Mouse (Mus musculus): ENCODE measurements at regions not wholly inside any gene's neighbourhood (a gene's known extent, or its start where the extent isn't known, plus 50 kb on each side); places are given as distances from the start of the nearest gene placed in this dataset.

DNA sequence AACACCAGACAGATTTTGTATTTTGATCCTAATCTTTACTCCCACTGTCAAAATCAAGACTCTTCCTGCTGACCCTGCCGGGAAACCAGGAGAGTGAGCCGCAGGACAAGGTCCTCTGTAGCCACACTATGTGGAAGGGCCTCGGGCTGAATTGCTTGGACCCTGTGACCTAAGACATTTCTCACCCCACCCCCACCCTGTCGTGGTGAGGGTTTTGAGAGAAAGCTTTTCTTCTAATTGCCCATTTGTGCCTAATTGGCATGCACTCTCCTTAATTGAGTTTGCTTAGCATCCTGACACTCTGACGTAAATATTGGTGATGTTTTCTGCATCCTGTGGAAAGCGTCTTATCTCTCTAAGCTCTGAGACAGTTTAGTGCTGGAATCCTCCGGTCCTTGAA is 110.2 kb downstream of the Rpl14 start:
- peaks cover 14% of the 10 kb centered on the region for H3K4me1 ChIP-seq (ENCODE audit: control insufficient read depth, insufficient read depth, low read length)
- H3K27me3 ChIP-seq (replicated peaks; ENCODE audit: control insufficient read depth, insufficient read depth, low read length) = no peaks in the 10 kb centered on the region
- no peak overlapping the region for H3K27ac ChIP-seq (replicated peaks; ENCODE audit: low read depth, low read length)
- H3K9me3 ChIP-seq (ENCODE audit: control insufficient read depth, low read length) = no peaks in the 10 kb centered on the region
- WGBS = 28% methylated on average over 7 of the region's 7 CpGs
- no peak for DNase-seq (ENCODE audit: low spot score)
- no peak overlapping the region for H3K4me3 ChIP-seq (ENCODE audit: low read depth, low read length)
- no peak for ATAC-seq (ENCODE audit: low read depth)
- no peak overlapping the region for H3K4me2 ChIP-seq (ENCODE audit: low read depth, low read length)
- no peaks in the 10 kb centered on the region for H3K36me3 ChIP-seq (ENCODE audit: control insufficient read depth, insufficient read depth, low read length)
- H3K9ac ChIP-seq (ENCODE audit: low read depth, low read length) = no peak overlapping the region

- no peak for DNase-seq (ENCODE audit: low spot score)
- H3K4me1 ChIP-seq (ENCODE audit: control insufficient read depth, insufficient read depth, low read length) = peaks cover 17% of the 10 kb centered on the region
- no peaks in the 10 kb centered on the region for H3K9me3 ChIP-seq (ENCODE audit: control insufficient read depth, low read length)
- H3K27me3 ChIP-seq (replicated peaks; ENCODE audit: control insufficient read depth, insufficient read depth, low read length) = no peaks in the 10 kb centered on the region
- no peaks in the 10 kb centered on the region for H3K36me3 ChIP-seq (ENCODE audit: control insufficient read depth, insufficient read depth, low read length)
- H3K4me2 ChIP-seq (ENCODE audit: low read depth, low read length) = no peak overlapping the region
- no peak for ATAC-seq (ENCODE audit: low read depth)
- no peak overlapping the region for H3K9ac ChIP-seq (ENCODE audit: low read depth, low read length)
- H3K27ac ChIP-seq (replicated peaks; ENCODE audit: low read depth, low read length) = no peak overlapping the region
- 10% methylated on average over 6 of the region's 7 CpGs for WGBS
- H3K4me3 ChIP-seq (ENCODE audit: low read depth, low read length) = no peak overlapping the region
Measured at GRCm38 (mm10) chr9:120685961-120686360, 114.7 kb downstream of the Rpl14 start.

- H3K27me3 ChIP-seq (replicated peaks; ENCODE audit: control insufficient read depth, insufficient read depth, low read length) = no peaks in the 10 kb centered on the region
- H3K9ac ChIP-seq (ENCODE audit: low read depth, low read length) = no peak overlapping the region
- H3K27ac ChIP-seq (replicated peaks; ENCODE audit: low read depth, low read length) = no peak overlapping the region
- no peaks in the 10 kb centered on the region for H3K9me3 ChIP-seq (ENCODE audit: control insufficient read depth, low read length)
- DNase-seq (ENCODE audit: low spot score) = no peak
- no peaks in the 10 kb centered on the region for H3K36me3 ChIP-seq (ENCODE audit: control insufficient read depth, insufficient read depth, low read length)
- no peak overlapping the region for H3K4me3 ChIP-seq (ENCODE audit: low read depth, low read length)
- no peak for ATAC-seq (ENCODE audit: low read depth)
- no peak overlapping the region for H3K4me2 ChIP-seq (ENCODE audit: low read depth, low read length)
- H3K4me1 ChIP-seq (ENCODE audit: control insufficient read depth, insufficient read depth, low read length) = peaks cover 35% of the 10 kb centered on the region
- WGBS = 68% methylated on average over 11 of the region's 11 CpGs
Measured at GRCm38 (mm10) chr9:120689025-120689424, 117.8 kb downstream of the Rpl14 start.

GRCm38 (mm10) chr9:120690510-120690909 is 119.3 kb downstream of the Rpl14 start:
- no peaks in the 10 kb centered on the region for H3K27me3 ChIP-seq (replicated peaks; ENCODE audit: control insufficient read depth, insufficient read depth, low read length)
- peak overlapping the region; percentile 49 for H3K4me2 ChIP-seq (ENCODE audit: low read depth, low read length)
- DNase-seq (ENCODE audit: low spot score) (no peak), ATAC-seq (ENCODE audit: low read depth) (no peak)
- H3K27ac ChIP-seq (replicated peaks; ENCODE audit: low read depth, low read length) = peak overlapping the region; percentile 98
- peaks cover 35% of the 10 kb centered on the region for H3K4me1 ChIP-seq (ENCODE audit: control insufficient read depth, insufficient read depth, low read length)
- H3K4me3 ChIP-seq (ENCODE audit: low read depth, low read length) = no peak overlapping the region
- H3K36me3 ChIP-seq (ENCODE audit: control insufficient read depth, insufficient read depth, low read length) = no peaks in the 10 kb centered on the region
- H3K9me3 ChIP-seq (ENCODE audit: control insufficient read depth, low read length) = no peaks in the 10 kb centered on the region
- WGBS = 10% methylated on average over 5 of the region's 5 CpGs
- H3K9ac ChIP-seq (ENCODE audit: low read depth, low read length) = no peak overlapping the region

DNA sequence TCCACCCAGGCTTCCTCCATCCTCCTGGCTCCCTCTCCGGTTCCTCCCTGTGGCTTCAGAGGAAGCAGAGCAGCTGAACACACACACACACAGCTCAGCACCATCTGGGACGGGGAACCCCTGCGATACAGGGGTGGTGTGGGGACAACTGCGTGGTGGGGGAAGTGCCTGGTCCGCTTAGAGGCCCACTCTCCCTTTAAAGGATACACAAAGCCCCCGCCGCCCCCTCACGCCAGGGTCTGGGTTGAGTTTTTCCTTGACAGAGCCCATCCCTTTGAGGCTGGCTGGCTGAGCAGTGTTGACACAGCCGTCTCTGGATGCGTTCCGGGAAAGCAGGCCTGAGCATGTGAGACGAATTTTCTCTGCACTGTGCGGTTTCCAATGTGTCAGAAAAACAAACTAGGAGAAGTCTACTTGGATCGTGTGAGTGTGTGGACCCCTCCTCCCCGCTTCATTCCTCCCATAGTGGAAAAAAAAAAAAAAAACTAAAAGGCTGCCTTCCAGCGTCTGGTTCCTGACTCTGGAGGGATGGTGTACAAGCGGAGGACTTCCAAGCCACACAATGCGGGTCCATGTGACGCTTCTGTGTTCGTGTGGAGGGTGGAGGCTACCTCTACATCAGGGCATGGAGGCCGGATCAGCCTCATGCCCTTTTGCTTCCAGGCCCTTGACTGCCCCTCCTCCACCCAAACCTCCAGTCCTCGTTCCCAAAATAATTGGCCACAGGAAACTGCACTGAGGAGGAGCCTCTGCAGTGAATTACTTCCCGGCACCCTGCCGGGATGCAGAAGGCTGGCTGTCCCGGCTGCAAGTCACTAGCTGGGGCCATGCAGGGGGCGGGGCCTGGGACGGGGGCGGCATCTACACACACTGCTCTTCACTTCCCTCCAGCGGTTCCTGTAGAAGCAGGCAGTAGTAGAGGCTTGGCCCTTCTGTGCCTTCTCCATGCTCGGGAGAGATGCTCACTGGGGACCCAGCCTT is 120.0 kb downstream of the Rpl14 start:
- no peaks in the 10 kb centered on the region for H3K9me3 ChIP-seq (ENCODE audit: control insufficient read depth, low read length)
- peak overlapping the region; percentile 98 for H3K27ac ChIP-seq (replicated peaks; ENCODE audit: low read depth, low read length)
- peaks cover 35% of the 10 kb centered on the region for H3K4me1 ChIP-seq (ENCODE audit: control insufficient read depth, insufficient read depth, low read length)
- H3K9ac ChIP-seq (ENCODE audit: low read depth, low read length) = peak overlapping the region; percentile 51
- peak overlapping the region; percentile 21 for H3K4me3 ChIP-seq (ENCODE audit: low read depth, low read length)
- H3K36me3 ChIP-seq (ENCODE audit: control insufficient read depth, insufficient read depth, low read length) = no peaks in the 10 kb centered on the region
- ATAC-seq (ENCODE audit: low read depth) = peak; percentile 92
- H3K4me2 ChIP-seq (ENCODE audit: low read depth, low read length) = peak overlapping the region; percentile 49
- 1% methylated on average over 28 of the region's 30 CpGs for WGBS
- no peaks in the 10 kb centered on the region for H3K27me3 ChIP-seq (replicated peaks; ENCODE audit: control insufficient read depth, insufficient read depth, low read length)
- DNase-seq (ENCODE audit: low spot score) = peak; percentile 98

GRCm38 (mm10) chr9:120691971-120692401 is 120.7 kb downstream of the Rpl14 start:
- Histone ChIP-seq H3K4me2 (ENCODE audit: low read depth, low read length) (peak overlapping the region; percentile 49), H3K4me1 (ENCODE audit: control insufficient read depth, insufficient read depth, low read length) (peaks cover 35% of the 10 kb centered on the region), H3K36me3 (ENCODE audit: control insufficient read depth, insufficient read depth, low read length) (no peaks in the 10 kb centered on the region), H3K9ac (ENCODE audit: low read depth, low read length) (peak overlapping the region; percentile 48), H3K27ac (replicated peaks; ENCODE audit: low read depth, low read length) (peak overlapping the region; percentile 98), H3K27me3 (replicated peaks; ENCODE audit: control insufficient read depth, insufficient read depth, low read length) (no peaks in the 10 kb centered on the region), H3K9me3 (ENCODE audit: control insufficient read depth, low read length) (no peaks in the 10 kb centered on the region), H3K4me3 (ENCODE audit: low read depth, low read length) (peak overlapping the region; percentile 21)
- DNase-seq (ENCODE audit: low spot score) (no peak), ATAC-seq (ENCODE audit: low read depth) (no peak; the same call in none of the 2 replicates)
- WGBS = 25% methylated on average over 10 of the region's 14 CpGs

GRCm38 (mm10) chr9:120694457-120694856 is 123.2 kb downstream of the Rpl14 start:
- Histone ChIP-seq H3K9ac (ENCODE audit: low read depth, low read length) (no peak overlapping the region), H3K4me2 (ENCODE audit: low read depth, low read length) (no peak overlapping the region), H3K9me3 (ENCODE audit: control insufficient read depth, low read length) (no peaks in the 10 kb centered on the region), H3K36me3 (ENCODE audit: control insufficient read depth, insufficient read depth, low read length) (no peaks in the 10 kb centered on the region), H3K4me3 (ENCODE audit: low read depth, low read length) (no peak overlapping the region), H3K27ac (replicated peaks; ENCODE audit: low read depth, low read length) (no peak overlapping the region), H3K27me3 (replicated peaks; ENCODE audit: control insufficient read depth, insufficient read depth, low read length) (no peaks in the 10 kb centered on the region), H3K4me1 (ENCODE audit: control insufficient read depth, insufficient read depth, low read length) (peaks cover 33% of the 10 kb centered on the region)
- 70% methylated on average over 5 of the region's 5 CpGs for WGBS
- DNase-seq (ENCODE audit: low spot score) (no peak), ATAC-seq (ENCODE audit: low read depth) (no peak)

- Histone ChIP-seq H3K9me3 (ENCODE audit: control insufficient read depth, low read length) (no peaks in the 10 kb centered on the region), H3K4me2 (ENCODE audit: low read depth, low read length) (no peak overlapping the region), H3K4me1 (ENCODE audit: control insufficient read depth, insufficient read depth, low read length) (peaks cover 18% of the 10 kb centered on the region), H3K27me3 (replicated peaks; ENCODE audit: control insufficient read depth, insufficient read depth, low read length) (no peaks in the 10 kb centered on the region), H3K27ac (replicated peaks; ENCODE audit: low read depth, low read length) (no peak overlapping the region), H3K36me3 (ENCODE audit: control insufficient read depth, insufficient read depth, low read length) (no peaks in the 10 kb centered on the region), H3K9ac (ENCODE audit: low read depth, low read length) (no peak overlapping the region), H3K4me3 (ENCODE audit: low read depth, low read length) (no peak overlapping the region)
- 92% methylated on average over 10 of the region's 10 CpGs for WGBS
- DNase-seq (ENCODE audit: low spot score) (no peak), ATAC-seq (ENCODE audit: low read depth) (no peak)
Measured at GRCm38 (mm10) chr9:120695966-120696365, 124.7 kb downstream of the Rpl14 start.
